Mouse (Mus musculus): ENCODE data around the gene Dclk1. TPM values are rescaled to one million over a fixed set of nuclear protein-coding genes. Genes with fewer than 3 reads are reported as not detected.

Dclk1 gene
- polyA plus RNA-seq, 1 experiment: 70.4 TPM

GRCm38 (mm10) chr3:55510198-55510597 lies 268.0 kb downstream of the Dclk1 start:
- Histone ChIP-seq H3K4me3 (no peak overlapping the region), H3ac (ENCODE audit: control insufficient read depth, insufficient read length) (no peak overlapping the region), H3K27me3 (ENCODE audit: control insufficient read depth, insufficient read depth, insufficient read length) (no peaks in the 10 kb centered on the region), H3K4me2 (ENCODE audit: low read depth) (no peak overlapping the region), H3K79me2 (ENCODE audit: control insufficient read depth, insufficient read depth) (no peaks in the 10 kb centered on the region), H3K36me3 (ENCODE audit: control insufficient read depth, insufficient read depth) (peaks cover 17% of the 10 kb centered on the region)
- TF ChIP-seq E2F4 (IDR thresholded peaks at IDR 0.05; ENCODE audit: insufficient read depth): no peak
- TF ChIP-seq MYOD1 (IDR thresholded peaks at IDR 0.05; ENCODE audit: control insufficient read depth in 1 of 3, insufficient read length in 2 of 3, low read depth in 2 of 3): no peak
- no peak for TF ChIP-seq SRF (IDR thresholded peaks at IDR 0.05; ENCODE audit: control insufficient read depth, insufficient read length, low read depth)
- no peak for TF ChIP-seq POLR2A (IDR thresholded peaks at IDR 0.05; ENCODE audit: insufficient read length, low read depth)
- no peak for TF ChIP-seq MYOG (IDR thresholded peaks at IDR 0.05; ENCODE audit: control insufficient read depth in 1 of 3, insufficient read depth in 1 of 3, insufficient read length in 2 of 3, low read depth in 2 of 3)
- TF ChIP-seq USF1 (IDR thresholded peaks at IDR 0.05; ENCODE audit: low read depth): no peak
- TF ChIP-seq REST (IDR thresholded peaks at IDR 0.05; ENCODE audit: insufficient read depth, insufficient read length): no peak
- TF ChIP-seq MAX (IDR thresholded peaks at IDR 0.05; ENCODE audit: low read depth): no peak
- TF ChIP-seq POLR2AphosphoS2 (IDR thresholded peaks at IDR 0.05; ENCODE audit: insufficient read length, low read depth): no peak
- TF ChIP-seq TCF3 (IDR thresholded peaks at IDR 0.05; ENCODE audit: insufficient read length, low read depth): no peak
- no peak for TF ChIP-seq CEBPB (IDR thresholded peaks at IDR 0.05; ENCODE audit: insufficient read depth, poor library complexity, severe bottlenecking)
- TF ChIP-seq TCF12 (IDR thresholded peaks at IDR 0.05; ENCODE audit: insufficient read depth, poor library complexity, severe bottlenecking): no peak

GRCm38 (mm10) chr3:55511658-55512057 lies 269.5 kb downstream of the Dclk1 start:
- Histone ChIP-seq H3K27me3 (ENCODE audit: control insufficient read depth, insufficient read depth, insufficient read length) (no peaks in the 10 kb centered on the region), H3K79me2 (ENCODE audit: control insufficient read depth, insufficient read depth) (no peaks in the 10 kb centered on the region), H3K4me3 (no peak overlapping the region), H3K36me3 (ENCODE audit: control insufficient read depth, insufficient read depth) (peaks cover 13% of the 10 kb centered on the region), H3K4me2 (ENCODE audit: low read depth) (no peak overlapping the region), H3ac (ENCODE audit: control insufficient read depth, insufficient read length) (no peak overlapping the region)
- TF ChIP-seq REST (IDR thresholded peaks at IDR 0.05; ENCODE audit: insufficient read depth, insufficient read length) (no peak), MYOG (IDR thresholded peaks at IDR 0.05; ENCODE audit: control insufficient read depth in 1 of 3, insufficient read depth in 1 of 3, insufficient read length in 2 of 3, low read depth in 2 of 3) (no peak), E2F4 (IDR thresholded peaks at IDR 0.05; ENCODE audit: insufficient read depth) (no peak), USF1 (IDR thresholded peaks at IDR 0.05; ENCODE audit: low read depth) (no peak), TCF3 (IDR thresholded peaks at IDR 0.05; ENCODE audit: insufficient read length, low read depth) (no peak), SRF (IDR thresholded peaks at IDR 0.05; ENCODE audit: control insufficient read depth, insufficient read length, low read depth) (no peak), CEBPB (IDR thresholded peaks at IDR 0.05; ENCODE audit: insufficient read depth, poor library complexity, severe bottlenecking) (no peak), MAX (IDR thresholded peaks at IDR 0.05; ENCODE audit: low read depth) (no peak)

- Histone ChIP-seq H3K4me3 (no peak overlapping the region), H3ac (ENCODE audit: control insufficient read depth, insufficient read length) (no peak overlapping the region), H3K4me2 (ENCODE audit: low read depth) (no peak overlapping the region), H3K79me2 (ENCODE audit: control insufficient read depth, insufficient read depth) (no peaks in the 10 kb centered on the region), H3K27me3 (ENCODE audit: control insufficient read depth, insufficient read depth, insufficient read length) (no peaks in the 10 kb centered on the region), H3K36me3 (ENCODE audit: control insufficient read depth, insufficient read depth) (no peaks in the 10 kb centered on the region)
- no peak for TF ChIP-seq REST (IDR thresholded peaks at IDR 0.05; ENCODE audit: insufficient read depth, insufficient read length)
- TF ChIP-seq E2F4 (IDR thresholded peaks at IDR 0.05; ENCODE audit: insufficient read depth): no peak
- TF ChIP-seq MYOD1 (IDR thresholded peaks at IDR 0.05; ENCODE audit: control insufficient read depth in 1 of 3, insufficient read length in 2 of 3, low read depth in 2 of 3): no peak
- no peak for TF ChIP-seq TCF12 (IDR thresholded peaks at IDR 0.05; ENCODE audit: insufficient read depth, poor library complexity, severe bottlenecking)
- no peak for TF ChIP-seq POLR2A (IDR thresholded peaks at IDR 0.05; ENCODE audit: insufficient read length, low read depth)
- TF ChIP-seq SRF (IDR thresholded peaks at IDR 0.05; ENCODE audit: control insufficient read depth, insufficient read length, low read depth): no peak
- no peak for TF ChIP-seq MYOG (IDR thresholded peaks at IDR 0.05; ENCODE audit: control insufficient read depth in 1 of 3, insufficient read depth in 1 of 3, insufficient read length in 2 of 3, low read depth in 2 of 3)
- no peak for TF ChIP-seq MAX (IDR thresholded peaks at IDR 0.05; ENCODE audit: low read depth)
- TF ChIP-seq CEBPB (IDR thresholded peaks at IDR 0.05; ENCODE audit: insufficient read depth, poor library complexity, severe bottlenecking): no peak
- no peak for TF ChIP-seq TCF3 (IDR thresholded peaks at IDR 0.05; ENCODE audit: insufficient read length, low read depth)
- TF ChIP-seq USF1 (IDR thresholded peaks at IDR 0.05; ENCODE audit: low read depth): no peak
- no peak for TF ChIP-seq POLR2AphosphoS2 (IDR thresholded peaks at IDR 0.05; ENCODE audit: insufficient read length, low read depth)
Observed at GRCm38 (mm10) chr3:55515966-55516365, 273.8 kb downstream of the Dclk1 start.

DNA sequence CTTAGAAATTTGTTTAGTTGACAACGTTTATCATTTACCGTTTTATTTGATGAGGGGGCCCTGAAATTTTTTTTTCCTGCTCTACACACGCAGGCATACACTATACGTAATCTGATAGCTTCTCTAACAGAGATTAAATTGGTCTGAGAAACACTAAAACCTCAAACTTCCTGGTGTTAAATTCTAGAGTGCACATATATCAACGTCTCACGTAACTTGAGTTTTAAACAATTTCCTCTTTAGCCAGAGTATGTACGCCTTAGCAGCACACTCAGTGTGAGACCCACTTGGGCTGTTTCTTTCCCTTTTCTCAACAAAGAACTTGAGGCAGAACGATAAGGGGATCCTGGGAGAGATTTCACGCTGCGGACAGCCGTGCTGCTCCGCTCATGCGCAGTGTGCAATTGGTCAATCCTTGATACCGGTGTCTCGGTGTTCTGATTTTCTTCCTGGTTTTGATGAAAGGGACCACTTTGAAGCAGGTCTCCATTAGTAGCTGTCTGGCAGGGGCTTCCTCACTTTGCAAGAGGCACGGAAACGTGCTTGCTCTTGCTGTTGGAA lies 275.4 kb downstream of the Dclk1 start:
- Histone ChIP-seq H3K79me2 (ENCODE audit: control insufficient read depth, insufficient read depth) (no peaks in the 10 kb centered on the region), H3K27me3 (ENCODE audit: control insufficient read depth, insufficient read depth, insufficient read length) (no peaks in the 10 kb centered on the region), H3ac (ENCODE audit: control insufficient read depth, insufficient read length) (no peak overlapping the region), H3K4me3 (no peak overlapping the region), H3K4me2 (ENCODE audit: low read depth) (no peak overlapping the region), H3K36me3 (ENCODE audit: control insufficient read depth, insufficient read depth) (peaks cover 4% of the 10 kb centered on the region)
- no peak for TF ChIP-seq SRF (IDR thresholded peaks at IDR 0.05; ENCODE audit: control insufficient read depth, insufficient read length, low read depth)
- no peak for TF ChIP-seq MYOG (IDR thresholded peaks at IDR 0.05; ENCODE audit: control insufficient read depth in 1 of 3, insufficient read depth in 1 of 3, insufficient read length in 2 of 3, low read depth in 2 of 3)
- no peak for TF ChIP-seq TCF12 (IDR thresholded peaks at IDR 0.05; ENCODE audit: insufficient read depth, poor library complexity, severe bottlenecking)

Data from myocyte (in vitro differentiated cells).